Mouse (Mus musculus) T-cell, adult 66 days (primary cell): ENCODE results near the gene Rhot1. TPM values are rescaled to one million over a fixed set of nuclear protein-coding genes. Genes with fewer than 3 reads are reported as not detected.

ENCODE experiments used
- total RNA-seq, 2 experiments: library from RNA; stranded (reverse); gene quantifications; 3 replicates in 1 of 2; 4 replicates in 1 of 2; pipeline ENCODE4 v1.2.4; 2023

Gene Rhot1
- 10 to 100 TPM; 45.1 to 49.2 TPM for total RNA-seq

GRCm38 (mm10) chr11:80208860-80209800 is at the start of gene Rhot1:
TSS of gene Rhot1 (plus strand) at chr11:80209019.

GRCm38 (mm10) chr11:80183705-80184255 is 25.0 kb upstream of the Rhot1 start, which contains the start of gene Rnf135:
TSS of gene Rnf135 (plus strand) at chr11:80183851.

GRCm38 (mm10) chr11:80300551-80301315 is 91.9 kb downstream of the Rhot1 start, which contains the start of gene Rhbdl3:
TSS of gene Rhbdl3 (plus strand) at chr11:80300912.

Other genes with a start within 250 kb of the Rhot1 start
- 10 to 100 TPM; 42.0 to 48.5 TPM for gene Utp6, start 246.6 kb upstream of the Rhot1 start, total RNA-seq
- gene Suz12, start 215.9 kb upstream of the Rhot1 start, total RNA-seq, result 10 to 100 TPM; 79.4 to 81.8 TPM
- 100 to 1,000 TPM; 246 to 303 TPM for gene Crlf3, start 128.0 kb upstream of the Rhot1 start, total RNA-seq
- 1 to 10 TPM; 5.7 to 6.0 TPM for gene Atad5, start 119.6 kb upstream of the Rhot1 start, total RNA-seq
- gene Tefm, start 66.8 kb upstream of the Rhot1 start, total RNA-seq, result 1 to 10 TPM; 6.1 to 7.0 TPM
- gene Adap2, start 54.9 kb upstream of the Rhot1 start, total RNA-seq, result 1 to 10 TPM in 1 of 2 experiments, under 1 TPM in 1; 0.73 to 2.5 TPM
- gene Rnf135, start 25.2 kb upstream of the Rhot1 start, total RNA-seq, result 1 to 10 TPM; 5.5 to 6.3 TPM
- gene Rhbdl3, start 91.9 kb downstream of the Rhot1 start, total RNA-seq, result 1 to 10 TPM in 1 of 2 experiments, under 1 TPM in 1; 0.77 to 1.1 TPM
- 10 to 100 TPM; 15.6 to 16.1 TPM for gene 5730455P16Rik, start 169.0 kb downstream of the Rhot1 start, total RNA-seq
- gene Zfp207, start 174.3 kb downstream of the Rhot1 start, total RNA-seq, result 100 to 1,000 TPM; 180 to 210 TPM
- gene Psmd11, start 219.6 kb downstream of the Rhot1 start, total RNA-seq, result 100 to 1,000 TPM; 104 to 120 TPM